ENCODE assay signal across 8 mouse cellular contexts in genomic region chr9:65140491-65140890, GRCm38 (mm10). TPM values are rescaled to one million over a fixed set of nuclear protein-coding genes. Genes with fewer than 3 reads are reported as not detected.
A peak's percentile ranks its signal among the peaks of the same experiment; 100 is the strongest.
DNase-seq lines count a peak whose midpoint lies in the region; ATAC-seq and TF ChIP-seq lines count a peak whose summit lies in the region.

No protein-coding gene starts in this region.

- no peak for DNase-seq in cerebellum, adult 2 months
- no peak for DNase-seq in cerebellum, adult 11-12 months
- no peak for DNase-seq in embryo, embryonic 11 days
- no peak for DNase-seq in MN1 (ENCODE audit: low spot score)

- no peak overlapping the region for H3K27ac ChIP-seq in cerebellum, adult 2 months (ENCODE audit: insufficient read depth, low read length)
- no peak overlapping the region for H3K27ac ChIP-seq in liver, embryonic 16.5 days (ENCODE audit: low read length)

- no peaks in the 10 kb centered on the region for H3K9me3 ChIP-seq in megakaryocyte, embryonic 14.5 days
- no peaks in the 10 kb centered on the region for H3K9me3 ChIP-seq in liver, embryonic 16.5 days (replicated peaks; ENCODE audit: control insufficient read depth, low read length)

- no peaks in the 10 kb centered on the region for H3K36me3 ChIP-seq in megakaryocyte, embryonic 14.5 days (replicated peaks; ENCODE audit: low read length)
- no peaks in the 10 kb centered on the region for H3K36me3 ChIP-seq in liver, embryonic 16.5 days (ENCODE audit: control insufficient read depth, insufficient read depth)

- peak overlapping the region; percentile 41 for H3K4me3 ChIP-seq in cerebellum, adult 2 months (replicated peaks; ENCODE audit: insufficient read depth, low read depth, low read length)
- peak overlapping the region; percentile 90 for H3K4me3 ChIP-seq in megakaryocyte, embryonic 14.5 days (replicated peaks)
- peak overlapping the region; percentile 59 for H3K4me3 ChIP-seq in liver, embryonic 16.5 days (ENCODE audit: low read depth, low read length)

- H3K9ac ChIP-seq in liver, embryonic 16.5 days (ENCODE audit: low read depth, low read length) = no peak overlapping the region

- H3K27me3 ChIP-seq in cerebellum, adult 2 months (ENCODE audit: control insufficient read depth, insufficient read depth, low read length) = no peaks in the 10 kb centered on the region; the same call in 1 of the 2 replicates
- H3K27me3 ChIP-seq in megakaryocyte, embryonic 14.5 days (replicated peaks) = peaks cover 90% of the 10 kb centered on the region
- peaks cover 60% of the 10 kb centered on the region for H3K27me3 ChIP-seq in liver, embryonic 16.5 days (ENCODE audit: control insufficient read depth, insufficient read depth, low read depth, low read length)

- peak overlapping the region; percentile 79 for H3K4me2 ChIP-seq in liver, embryonic 16.5 days (ENCODE audit: low read depth, low read length)

- ATAC-seq in megakaryocyte, adult 5-6 weeks (ENCODE audit: poor library complexity, severe bottlenecking) = no peak
- no peak for ATAC-seq in liver, embryonic 16.5 days (ENCODE audit: low read depth)
- no peak for ATAC-seq in erythroblast, adult 5-6 weeks (replicated peaks; ENCODE audit: low FRiP score, poor library complexity, severe bottlenecking)

- no peaks in the 10 kb centered on the region for H3K4me1 ChIP-seq in cerebellum, adult 2 months (ENCODE audit: control insufficient read depth, insufficient read depth, low read length)
- H3K4me1 ChIP-seq in megakaryocyte, embryonic 14.5 days = peaks cover 31% of the 10 kb centered on the region
- peaks cover 3% of the 10 kb centered on the region; the same call in 1 of the 2 replicates for H3K4me1 ChIP-seq in liver, embryonic 16.5 days (ENCODE audit: control insufficient read depth, low read depth, low read length)

- WGBS in cerebellum, adult 2 months = 8% methylated on average over 8 of the region's 8 CpGs
- 5% methylated on average over 8 of the region's 8 CpGs for WGBS in liver, embryonic 16.5 days (ENCODE audit: insufficient replicate concordance)

- TF ChIP-seq POLR2A in cerebellum, adult 2 months (IDR thresholded peaks at IDR 0.05; ENCODE audit: borderline replicate concordance, insufficient read depth, low read length) = no peak

- no peak for TF ChIP-seq CTCF in cerebellum, adult 2 months (IDR thresholded peaks at IDR 0.05; ENCODE audit: borderline replicate concordance, insufficient read depth, low read depth, low read length)

RNA-seq across cellular contexts. Expression of gene Igdcc3, which starts 0.5 kb away (rescaled TPM):
- 1.8 and 2.4 TPM in 2 replicates for polyA plus RNA-seq in cerebellum, adult 2 months (2012; rRNA removed)
- polyA plus RNA-seq in megakaryocyte, embryonic 14.5 days (2012; ENCODE audit: insufficient read depth, low replicate concordance) = not detected in 2 replicates
- total RNA-seq in megakaryocyte, adult 5-6 weeks (2015) = not detected in 2 replicates
- total RNA-seq in megakaryocyte, adult 5-6 weeks (2017) = not detected in 2 replicates
- polyA plus RNA-seq in liver, embryonic 16.5 days (2015; fragmentation: Nextera tagmentation; extraction: Ambion mirVana) = 0.04 TPM in 1 of 2 replicates, not detected in the other
- not detected in 2 replicates for total RNA-seq in erythroblast, adult 5-6 weeks (2015; ENCODE audit: low replicate concordance)
- total RNA-seq in erythroblast, adult 5-6 weeks (2017; ENCODE audit: low replicate concordance) = not detected in 2 replicates

RNA-seq across cellular contexts. Expression of gene Igdcc4, which starts 39.2 kb away (rescaled TPM):
- polyA plus RNA-seq in cerebellum, adult 2 months (2012; rRNA removed) = 28.9 and 29.0 TPM in 2 replicates
- polyA plus RNA-seq in megakaryocyte, embryonic 14.5 days (2012; ENCODE audit: insufficient read depth, low replicate concordance) = 0.08 TPM in 1 of 2 replicates, not detected in the other
- total RNA-seq in megakaryocyte, adult 5-6 weeks (2015) = 0.05 and 0.09 TPM in 2 replicates
- total RNA-seq in megakaryocyte, adult 5-6 weeks (2017) = not detected in 2 replicates
- 6.8 and 9.4 TPM in 2 replicates for polyA plus RNA-seq in liver, embryonic 16.5 days (2015; fragmentation: Nextera tagmentation; extraction: Ambion mirVana)
- not detected in 2 replicates for total RNA-seq in erythroblast, adult 5-6 weeks (2015; ENCODE audit: low replicate concordance)
- 0.56 TPM in 1 of 2 replicates, not detected in the other for total RNA-seq in erythroblast, adult 5-6 weeks (2017; ENCODE audit: low replicate concordance)

RNA-seq across cellular contexts. Expression of gene Parp16, which starts 54.7 kb away (rescaled TPM):
- polyA plus RNA-seq in cerebellum, adult 2 months (2012; rRNA removed) = 5.7 and 6.6 TPM in 2 replicates
- polyA plus RNA-seq in megakaryocyte, embryonic 14.5 days (2012; ENCODE audit: insufficient read depth, low replicate concordance) = 2.6 and 3.6 TPM in 2 replicates
- total RNA-seq in megakaryocyte, adult 5-6 weeks (2015) = 0.80 and 1.3 TPM in 2 replicates
- total RNA-seq in megakaryocyte, adult 5-6 weeks (2017) = 0.95 and 0.98 TPM in 2 replicates
- polyA plus RNA-seq in liver, embryonic 16.5 days (2015; fragmentation: Nextera tagmentation; extraction: Ambion mirVana) = 9.9 and 11.2 TPM in 2 replicates
- total RNA-seq in erythroblast, adult 5-6 weeks (2015; ENCODE audit: low replicate concordance) = 10.2 and 13.2 TPM in 2 replicates
- total RNA-seq in erythroblast, adult 5-6 weeks (2017; ENCODE audit: low replicate concordance) = 14.5 and 15.3 TPM in 2 replicates
